Mouse (Mus musculus) heart, embryonic 11.5 days (tissue): ENCODE data around the gene Rsg1. TPM values are rescaled to one million over a fixed set of nuclear protein-coding genes. Genes with fewer than 3 reads are reported as not detected.

ENCODE experiments used
- ATAC-seq: fragments of 200-750 bp; cut with Nextera tagmentation; replicated peaks from 2 replicates; pipeline ENCODE4 v1.8.0; 2017; ENCODE audit warnings: moderate library complexity; ENCODE audit not compliant: insufficient number of reproducible peaks, low FRiP score, low TSS enrichment
- H3K27ac ChIP-seq: fragments of 300-500 bp; sonication (generic); 2 replicates; pipeline ENCODE4 v1.5.1; 2014; ENCODE audit warnings: mild to moderate bottlenecking, low read depth, low read length
- H3K27me3 ChIP-seq: fragments of 300-500 bp; sonication (generic); 2 replicates; pipeline ENCODE4 v1.6.1; 2014; ENCODE audit warnings: mild to moderate bottlenecking, low read length, mixed read lengths; ENCODE audit not compliant: control insufficient read depth, insufficient read depth
- H3K36me3 ChIP-seq: fragments of 300-500 bp; sonication (generic); 2 replicates; pipeline ENCODE4 v1.6.1; 2014; ENCODE audit warnings: mild to moderate bottlenecking, low read length, moderate library complexity, mixed read lengths; ENCODE audit not compliant: control insufficient read depth, insufficient read depth
- H3K4me1 ChIP-seq: fragments of 300-500 bp; sonication (generic); 2 replicates; pipeline ENCODE4 v1.6.1; 2014; ENCODE audit warnings: low read length; ENCODE audit not compliant: control insufficient read depth, insufficient read depth
- H3K4me2 ChIP-seq: fragments of 300-500 bp; sonication (generic); 2 replicates; pipeline ENCODE4 v1.6.1; 2014; ENCODE audit warnings: mild to moderate bottlenecking, moderate library complexity
- H3K4me3 ChIP-seq: fragments of 300-500 bp; sonication (generic); 2 replicates; pipeline ENCODE4 v1.5.1; 2014; ENCODE audit warnings: low read depth, low read length
- H3K9ac ChIP-seq: fragments of 300-500 bp; sonication (generic); 2 replicates; pipeline ENCODE4 v1.6.1; 2014; ENCODE audit warnings: mild to moderate bottlenecking, low read depth, low read length, moderate library complexity
- H3K9me3 ChIP-seq: fragments of 300-500 bp; sonication (generic); replicated peaks from 2 replicates; pipeline ENCODE4 v1.6.1; 2016; ENCODE audit warnings: low read length; ENCODE audit not compliant: control insufficient read depth
- WGBS: fragments of 180-500 bp; shearing (Covaris S2); extraction: QIAGEN DNeasy Blood & Tissue Kit; methylation state at CpG from one replicate; pipeline ENCODE4 v1.1.7; 2014; ENCODE audit not compliant: insufficient replicate concordance; 5-methylcytosine and 5-hydroxymethylcytosine counted together
- polyA plus RNA-seq: library from polyadenylated mRNA; unstranded; fragments of >200 nt; fragmentation: Nextera tagmentation; extraction: Ambion mirVana; gene quantifications from 2 replicates; pipeline ENCODE4 v1.2.1, GENCODE M21; 2014

The Rsg1 gene
- polyA plus RNA-seq, 1 experiment from 2014 or later: 2.0 TPM

GRCm38 (mm10) chr4:141200906-141201305, 12.8 kb upstream of the Rsg1 start:
- Histone ChIP-seq H3K4me3 (no peak overlapping the region), H3K4me1 (0 out of 2 replicates have a peak, but pooled peaks cover 3% of the 10 kb centered on the region), H3K9me3 (no peaks in the 10 kb centered on the region), H3K27ac (peak overlapping the region; percentile 59; the same call in 1 of the 2 replicates), H3K36me3 (peaks cover 19% of the 10 kb centered on the region), H3K27me3 (no peaks in the 10 kb centered on the region), H3K9ac (no peak overlapping the region), H3K4me2 (no peak overlapping the region)
- WGBS: 68% methylated on average over 11 of the region's 11 CpGs
- no peak for ATAC-seq

GRCm38 (mm10) chr4:141202192-141202591, 11.6 kb upstream of the Rsg1 start:
- no peak overlapping the region for H3K4me3 ChIP-seq
- no peak overlapping the region for H3K27ac ChIP-seq
- H3K27me3 ChIP-seq: no peaks in the 10 kb centered on the region
- peaks cover 12% of the 10 kb centered on the region for H3K36me3 ChIP-seq
- no peaks in the 10 kb centered on the region for H3K9me3 ChIP-seq
- no peak overlapping the region for H3K9ac ChIP-seq
- no peak for ATAC-seq
- 88% methylated on average over 6 of the region's 6 CpGs for WGBS
- H3K4me2 ChIP-seq: no peak overlapping the region
- 0 out of 2 replicates have a peak, but pooled peaks cover 3% of the 10 kb centered on the region for H3K4me1 ChIP-seq

- no peak overlapping the region for H3K27ac ChIP-seq
- 0 out of 2 replicates have a peak, but pooled peaks cover 3% of the 10 kb centered on the region for H3K4me1 ChIP-seq
- H3K9me3 ChIP-seq: no peaks in the 10 kb centered on the region
- no peak for ATAC-seq
- H3K4me2 ChIP-seq: no peak overlapping the region
- no peak overlapping the region for H3K9ac ChIP-seq
- 0 out of 2 replicates have a peak, but pooled peaks cover 5% of the 10 kb centered on the region for H3K36me3 ChIP-seq
- H3K4me3 ChIP-seq: no peak overlapping the region
- 60% methylated on average over 4 of the region's 4 CpGs for WGBS
- no peaks in the 10 kb centered on the region for H3K27me3 ChIP-seq
These were observed 9.1 kb upstream of the Rsg1 start for GRCm38 (mm10) chr4:141204580-141205061.

GRCm38 (mm10) chr4:141207081-141207480, 6.7 kb upstream of the Rsg1 start:
- no peaks in the 10 kb centered on the region for H3K27me3 ChIP-seq
- no peak overlapping the region for H3K27ac ChIP-seq
- no peak overlapping the region for H3K4me3 ChIP-seq
- 0 out of 2 replicates have a peak, but pooled peaks cover 3% of the 10 kb centered on the region for H3K4me1 ChIP-seq
- no peak overlapping the region for H3K9ac ChIP-seq
- no peaks in the 10 kb centered on the region for H3K9me3 ChIP-seq
- 86% methylated on average over 5 of the region's 5 CpGs for WGBS
- no peak for ATAC-seq
- H3K4me2 ChIP-seq: no peak overlapping the region
- H3K36me3 ChIP-seq: no peaks in the 10 kb centered on the region

- Histone ChIP-seq H3K4me2 (peak overlapping the region; percentile 57), H3K9ac (peak overlapping the region; percentile 62), H3K27ac (peak overlapping the region; percentile 57; the same call in 1 of the 2 replicates), H3K9me3 (no peaks in the 10 kb centered on the region), H3K4me3 (peak overlapping the region; percentile 31), H3K4me1 (0 out of 2 replicates have a peak, but pooled peaks cover 5% of the 10 kb centered on the region), H3K27me3 (no peaks in the 10 kb centered on the region), H3K36me3 (no peaks in the 10 kb centered on the region)
- no peak; the same call in 1 of the 2 replicates for ATAC-seq
- WGBS: 66% methylated on average over 14 of the region's 14 CpGs
These were observed 3.1 kb upstream of the Rsg1 start for GRCm38 (mm10) chr4:141210524-141211219.

- no peaks in the 10 kb centered on the region for H3K27me3 ChIP-seq
- 90% methylated on average over 4 of the region's 4 CpGs for WGBS
- H3K4me3 ChIP-seq: no peak overlapping the region
- H3K27ac ChIP-seq: no peak overlapping the region
- H3K9me3 ChIP-seq: no peaks in the 10 kb centered on the region
- H3K4me2 ChIP-seq: no peak overlapping the region
- H3K36me3 ChIP-seq: no peaks in the 10 kb centered on the region
- 0 out of 2 replicates have a peak, but pooled peaks cover 5% of the 10 kb centered on the region for H3K4me1 ChIP-seq
- ATAC-seq: no peak
- H3K9ac ChIP-seq: no peak overlapping the region
These were observed 2.1 kb upstream of the Rsg1 start for GRCm38 (mm10) chr4:141211646-141212045.

- no peaks in the 10 kb centered on the region for H3K9me3 ChIP-seq
- H3K9ac ChIP-seq: no peak overlapping the region
- WGBS: 83% methylated on average over 9 of the region's 9 CpGs
- no peak for ATAC-seq
- H3K4me2 ChIP-seq: no peak overlapping the region
- H3K27me3 ChIP-seq: no peaks in the 10 kb centered on the region
- no peak overlapping the region for H3K4me3 ChIP-seq
- H3K27ac ChIP-seq: no peak overlapping the region
- 0 out of 2 replicates have a peak, but pooled peaks cover 5% of the 10 kb centered on the region for H3K4me1 ChIP-seq
- no peaks in the 10 kb centered on the region for H3K36me3 ChIP-seq
These were observed 864 bp upstream of the Rsg1 start for GRCm38 (mm10) chr4:141212892-141213291.

GRCm38 (mm10) chr4:141213342-141213741, 414 bp upstream of the Rsg1 start:
- Histone ChIP-seq H3K36me3 (no peaks in the 10 kb centered on the region), H3K9ac (peak overlapping the region; percentile 24), H3K27ac (no peak overlapping the region), H3K4me2 (peak overlapping the region; percentile 97), H3K27me3 (no peaks in the 10 kb centered on the region), H3K4me1 (0 out of 2 replicates have a peak, but pooled peaks cover 5% of the 10 kb centered on the region), H3K9me3 (no peaks in the 10 kb centered on the region), H3K4me3 (peak overlapping the region; percentile 54)
- WGBS: 51% methylated on average over 2 of the region's 2 CpGs
- no peak for ATAC-seq
